Mouse (Mus musculus) right cerebral cortex, postnatal 36 days (tissue): Measurements from ENCODE around the gene Ppp2r3d.

ENCODE experiments used
- DNase-seq, 2 experiments: peaks; one replicate each; pipeline ENCODE4 v3.0.0; 2022; ENCODE audit warnings: low spot score in 2 of 2, mixed read lengths in 1 of 2

Ppp2r3d gene

DNA sequence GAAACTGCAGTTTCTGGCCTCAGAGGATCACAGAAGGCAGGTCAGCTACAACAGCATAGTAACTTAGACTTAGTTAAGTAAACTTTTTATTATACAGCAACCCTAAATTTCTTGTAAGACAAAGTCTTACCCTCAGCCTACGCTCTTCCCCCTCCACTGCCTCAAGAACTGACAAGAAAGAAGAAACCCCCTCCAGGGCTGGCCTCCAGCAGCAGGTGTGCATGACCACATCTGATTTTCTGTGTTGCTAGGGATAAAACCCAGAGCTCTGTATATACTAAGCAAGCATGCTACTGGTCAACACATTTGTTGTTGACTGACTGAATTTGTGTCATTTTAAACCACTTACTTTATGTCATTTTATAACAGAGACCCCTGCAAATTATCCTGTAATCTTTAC lies 65.1 kb downstream of the Ppp2r3d start:
- no peak for DNase-seq

DNA sequence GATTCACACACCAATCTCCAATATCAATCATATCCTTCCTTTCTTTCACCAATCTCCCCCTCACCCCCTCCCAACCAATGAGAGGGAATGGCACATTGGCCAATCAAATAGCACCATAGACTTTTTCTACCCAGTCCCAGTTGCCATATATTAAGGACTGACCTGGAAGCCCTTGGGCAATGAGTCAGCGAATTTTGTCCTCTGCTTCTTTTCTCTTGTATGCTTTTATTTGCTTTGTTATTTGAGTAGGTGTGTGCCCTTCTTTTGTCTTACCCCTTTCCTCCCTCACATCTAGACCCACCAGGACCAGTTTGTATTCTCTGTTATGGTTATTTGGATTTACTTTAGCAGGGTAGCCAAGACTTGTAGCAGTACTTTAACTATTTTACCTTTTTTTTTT lies 68.1 kb downstream of the Ppp2r3d start:
- DNase-seq, result no peak
